Mouse (Mus musculus): ENCODE measurements around the gene Spire2. TPM values are rescaled to one million over a fixed set of nuclear protein-coding genes. Genes with fewer than 3 reads are reported as not detected.
"Not testable (repeated sequence)": the region's sequence is repeated elsewhere in the genome, so short reads cannot be mapped to it uniquely, and the experiment has no call there.

Gene Spire2
- total RNA-seq, 2 experiments from 2014 or later: not detected

DNA sequence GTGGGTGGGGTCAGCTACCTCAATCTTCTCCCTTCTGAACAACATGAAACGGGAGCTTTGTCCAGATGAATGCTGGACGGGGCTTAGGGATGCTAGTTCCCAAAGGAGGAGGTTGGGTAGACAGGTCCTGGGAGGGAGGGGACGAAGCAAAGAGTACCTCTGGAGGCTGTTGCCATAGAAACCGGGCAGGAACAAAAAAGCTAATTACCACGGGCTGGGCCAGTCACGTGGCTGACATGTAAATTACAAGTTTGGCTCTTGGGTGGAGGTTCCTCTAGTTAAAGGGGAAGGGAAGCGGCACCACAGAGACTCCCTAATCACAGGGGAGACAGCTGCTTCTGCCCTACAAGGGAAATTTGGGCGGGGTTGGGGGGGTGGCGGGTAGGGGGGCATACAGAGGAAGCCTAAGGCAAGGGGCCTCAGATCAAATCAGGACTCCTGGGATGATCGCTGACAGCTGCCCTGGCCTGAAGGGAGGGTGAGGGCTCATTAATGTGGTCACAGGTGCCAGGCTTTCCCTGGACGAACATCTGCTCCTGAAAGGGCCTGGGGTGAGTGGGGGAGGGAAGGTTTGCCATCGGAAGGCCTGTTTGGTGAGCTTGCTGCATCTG is 80.2 kb downstream of the Spire2 start:
- no peak for ATAC-seq (replicated peaks; ENCODE audit: low FRiP score, poor library complexity, severe bottlenecking)

DNA sequence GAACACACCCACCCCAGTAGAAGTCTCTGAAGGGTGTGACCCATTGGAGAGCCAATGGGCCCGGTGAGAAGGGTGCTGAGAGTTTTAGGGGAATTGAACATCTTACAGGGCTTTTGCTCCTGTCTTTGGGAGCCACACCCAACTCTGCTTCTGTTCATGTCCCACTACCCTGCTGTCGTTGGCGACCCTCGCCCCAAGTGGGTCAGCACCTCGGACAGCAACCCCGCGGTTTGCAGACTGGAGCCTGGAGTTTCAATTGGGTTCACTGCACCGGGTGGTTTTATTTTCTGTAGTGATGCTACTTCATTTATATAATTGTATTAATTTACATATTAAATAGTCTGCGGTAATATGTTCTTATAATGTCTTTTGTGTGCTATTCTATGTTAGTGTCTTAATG is 81.7 kb downstream of the Spire2 start:
- ATAC-seq (replicated peaks; ENCODE audit: low FRiP score, poor library complexity, severe bottlenecking): no peak

DNA sequence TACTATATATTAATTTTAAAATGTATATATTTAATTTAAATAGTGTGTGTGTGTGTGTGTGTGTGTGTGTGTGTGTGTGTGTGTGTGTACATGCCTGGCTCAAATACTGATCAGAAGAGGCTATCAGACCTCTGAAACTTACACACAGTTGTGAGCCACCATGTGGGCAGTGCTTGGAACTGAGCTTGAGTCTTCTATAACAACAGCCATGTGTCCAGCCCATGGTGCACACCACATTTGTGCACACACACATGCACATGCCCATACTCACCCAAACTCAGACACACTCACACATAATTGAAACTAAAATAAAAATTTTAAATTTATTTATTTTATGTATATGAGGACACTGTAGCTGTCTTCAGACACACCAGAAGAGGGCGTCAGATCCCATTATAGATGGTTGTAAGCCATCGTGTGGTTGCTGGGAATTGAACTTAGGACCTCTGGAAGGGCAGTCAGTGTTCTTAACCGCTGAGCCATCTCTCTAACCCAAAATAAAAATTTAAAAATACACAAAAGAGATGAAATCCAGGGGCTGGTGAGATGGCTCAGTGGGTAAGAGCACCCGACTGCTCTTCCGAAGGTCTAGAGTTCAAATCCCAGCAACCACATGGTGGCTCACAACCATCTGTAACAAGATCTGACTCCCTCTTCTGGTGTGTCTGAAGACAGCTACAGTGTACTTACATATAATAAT is 82.6 kb downstream of the Spire2 start:
- ATAC-seq (replicated peaks; ENCODE audit: low FRiP score, poor library complexity, severe bottlenecking): not testable (repeated sequence)

DNA sequence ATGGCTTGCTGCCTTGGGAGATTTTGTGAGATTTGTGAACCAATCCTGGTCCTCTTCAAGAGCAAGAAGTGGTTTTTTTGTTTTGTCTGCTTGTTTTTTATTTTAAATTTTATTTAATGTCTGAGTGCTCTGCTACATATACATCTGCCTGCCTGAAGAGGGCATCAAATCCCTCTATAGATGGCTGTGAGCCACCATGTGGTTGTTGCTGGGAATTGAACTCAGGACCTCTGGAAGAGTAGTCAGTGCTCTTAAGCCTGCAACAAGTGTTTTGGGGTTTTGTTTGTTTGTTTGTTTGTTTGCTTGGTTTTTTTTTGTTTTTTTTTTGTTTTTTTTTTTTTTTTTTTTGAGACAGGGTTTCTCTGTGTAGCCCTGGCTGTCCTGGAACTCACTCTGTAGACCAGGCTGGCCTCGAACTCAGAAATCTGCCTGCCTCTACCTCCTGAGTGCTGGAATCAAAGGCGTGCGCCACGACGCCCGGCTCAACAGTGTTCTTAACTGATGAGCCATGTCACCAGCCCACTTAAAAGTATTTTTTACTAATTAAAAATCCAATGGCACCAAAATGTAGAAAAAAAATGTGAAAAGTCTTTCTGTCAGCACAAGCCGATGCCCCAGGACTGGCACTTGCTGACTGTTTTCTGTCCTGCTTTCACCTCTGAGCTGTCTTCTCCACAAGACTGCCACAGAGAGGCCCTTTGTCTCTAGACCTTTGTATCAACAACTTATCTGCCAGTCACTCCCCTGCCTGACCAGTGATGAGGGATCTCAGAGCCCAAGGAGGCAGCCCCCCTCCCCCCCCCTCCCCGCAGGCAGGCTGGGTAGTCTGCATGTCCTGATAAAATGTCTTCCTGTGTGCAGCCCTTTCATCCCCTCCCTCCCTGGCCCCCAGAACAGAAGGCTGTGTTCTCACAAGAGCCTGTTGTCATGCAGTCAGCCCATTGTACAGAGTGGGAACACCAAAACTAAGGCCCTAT is 83.7 kb downstream of the Spire2 start:
- no peak for ATAC-seq (replicated peaks; ENCODE audit: low FRiP score, poor library complexity, severe bottlenecking)

DNA sequence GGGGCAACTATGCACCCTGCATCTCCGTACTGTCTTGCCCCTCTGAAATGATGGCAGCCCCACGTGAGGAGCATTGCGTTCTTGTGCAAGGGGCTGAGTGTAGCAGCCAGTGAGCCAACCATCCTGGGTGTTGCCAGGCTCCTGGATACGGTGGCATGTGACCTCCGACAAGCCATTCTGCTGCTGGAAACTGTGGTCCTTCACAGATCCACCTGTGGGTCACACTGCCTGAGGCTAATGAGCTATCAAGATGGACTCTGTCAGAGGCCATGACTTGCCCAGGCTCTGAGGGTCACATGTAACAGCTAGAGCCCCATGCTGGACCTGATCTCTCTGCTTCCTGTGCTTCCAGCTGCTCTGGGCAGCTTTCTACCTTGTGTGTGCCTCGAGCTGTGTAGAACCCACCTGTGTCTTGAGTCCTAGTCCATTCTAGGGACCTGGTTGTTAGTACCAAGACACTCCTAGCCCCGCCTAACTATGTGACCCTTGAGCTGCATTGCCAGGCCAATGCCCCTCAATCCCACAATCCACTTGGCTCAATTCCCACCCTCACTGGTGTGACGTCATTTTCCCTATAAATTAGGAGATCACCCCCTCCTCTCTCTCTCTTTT is 84.5 kb downstream of the Spire2 start:
- 0 out of 2 replicates have a peak, but pooled peaks have one; percentile 22 for ATAC-seq (replicated peaks; ENCODE audit: low FRiP score, poor library complexity, severe bottlenecking)

Other genes starting within 250 kb of the Spire2 start
- 320 and 376 TPM in 2 replicates for gene Rpl13, start 230.4 kb upstream of the Spire2 start, total RNA-seq (2015; ENCODE audit: low replicate concordance)
- gene Rpl13, start 230.4 kb upstream of the Spire2 start, total RNA-seq (2017; ENCODE audit: low replicate concordance): 611 and 691 TPM in 2 replicates
- gene Cpne7, start 215.3 kb upstream of the Spire2 start, total RNA-seq (2015; ENCODE audit: low replicate concordance): not detected in 2 replicates
- not detected in 2 replicates for gene Cpne7, start 215.3 kb upstream of the Spire2 start, total RNA-seq (2017; ENCODE audit: low replicate concordance)
- not detected in 2 replicates for gene Sult5a1, start 174.4 kb upstream of the Spire2 start, total RNA-seq (2015; ENCODE audit: low replicate concordance)
- gene Sult5a1, start 174.4 kb upstream of the Spire2 start, total RNA-seq (2017; ENCODE audit: low replicate concordance): not detected in 2 replicates
- 0.84 and 2.2 TPM in 2 replicates for gene Dpep1, start 146.5 kb upstream of the Spire2 start, total RNA-seq (2015; ENCODE audit: low replicate concordance)
- gene Dpep1, start 146.5 kb upstream of the Spire2 start, total RNA-seq (2017; ENCODE audit: low replicate concordance): 0.39 TPM in 1 of 2 replicates, not detected in the other
- gene Chmp1a, start 120.0 kb upstream of the Spire2 start, total RNA-seq (2015; ENCODE audit: low replicate concordance): 20.1 and 49.0 TPM in 2 replicates
- gene Chmp1a, start 120.0 kb upstream of the Spire2 start, total RNA-seq (2017; ENCODE audit: low replicate concordance): 19.7 and 25.7 TPM in 2 replicates
- not detected in 2 replicates for gene Spata33, start 119.9 kb upstream of the Spire2 start, total RNA-seq (2015; ENCODE audit: low replicate concordance)
- 0.26 and 2.3 TPM in 2 replicates for gene Spata33, start 119.9 kb upstream of the Spire2 start, total RNA-seq (2017; ENCODE audit: low replicate concordance)
- 3.2 and 9.2 TPM in 2 replicates for gene Cdk10, start 107.9 kb upstream of the Spire2 start, total RNA-seq (2015; ENCODE audit: low replicate concordance)
- gene Cdk10, start 107.9 kb upstream of the Spire2 start, total RNA-seq (2017; ENCODE audit: low replicate concordance): 5.3 and 9.1 TPM in 2 replicates
- gene Spata2l, start 96.5 kb upstream of the Spire2 start, total RNA-seq (2015; ENCODE audit: low replicate concordance): 0.42 and 0.72 TPM in 2 replicates
- 1.7 TPM in 1 of 2 replicates, not detected in the other for gene Spata2l, start 96.5 kb upstream of the Spire2 start, total RNA-seq (2017; ENCODE audit: low replicate concordance)
- gene Zfp276, start 78.5 kb upstream of the Spire2 start, total RNA-seq (2015; ENCODE audit: low replicate concordance): 3.6 and 13.8 TPM in 2 replicates
- gene Zfp276, start 78.5 kb upstream of the Spire2 start, total RNA-seq (2017; ENCODE audit: low replicate concordance): 5.6 and 8.0 TPM in 2 replicates
- 4.7 and 11.3 TPM in 2 replicates for gene Vps9d1, start 78.4 kb upstream of the Spire2 start, total RNA-seq (2015; ENCODE audit: low replicate concordance)
- gene Vps9d1, start 78.4 kb upstream of the Spire2 start, total RNA-seq (2017; ENCODE audit: low replicate concordance): 9.2 and 16.8 TPM in 2 replicates
- 47.9 and 75.0 TPM in 2 replicates for gene Fanca, start 14.1 kb upstream of the Spire2 start, total RNA-seq (2015; ENCODE audit: low replicate concordance)
- 31.5 and 34.1 TPM in 2 replicates for gene Fanca, start 14.1 kb upstream of the Spire2 start, total RNA-seq (2017; ENCODE audit: low replicate concordance)
- 36.4 and 48.6 TPM in 2 replicates for gene Tcf25, start 41.0 kb downstream of the Spire2 start, total RNA-seq (2015; ENCODE audit: low replicate concordance)
- gene Tcf25, start 41.0 kb downstream of the Spire2 start, total RNA-seq (2017; ENCODE audit: low replicate concordance): 27.2 and 70.3 TPM in 2 replicates
- gene Mc1r, start 74.4 kb downstream of the Spire2 start, total RNA-seq (2015; ENCODE audit: low replicate concordance): not detected in 2 replicates
- not detected in 2 replicates for gene Mc1r, start 74.4 kb downstream of the Spire2 start, total RNA-seq (2017; ENCODE audit: low replicate concordance)
- gene Tubb3, start 78.7 kb downstream of the Spire2 start, total RNA-seq (2015; ENCODE audit: low replicate concordance): not detected in 2 replicates
- not detected in 2 replicates for gene Tubb3, start 78.7 kb downstream of the Spire2 start, total RNA-seq (2017; ENCODE audit: low replicate concordance)
- 8.8 and 15.1 TPM in 2 replicates for gene Def8, start 90.8 kb downstream of the Spire2 start, total RNA-seq (2015; ENCODE audit: low replicate concordance)
- 3.5 and 8.9 TPM in 2 replicates for gene Def8, start 90.8 kb downstream of the Spire2 start, total RNA-seq (2017; ENCODE audit: low replicate concordance)
- 8.6 and 13.4 TPM in 2 replicates for gene Afg3l1, start 145.2 kb downstream of the Spire2 start, total RNA-seq (2015; ENCODE audit: low replicate concordance)
- 6.5 and 9.6 TPM in 2 replicates for gene Afg3l1, start 145.2 kb downstream of the Spire2 start, total RNA-seq (2017; ENCODE audit: low replicate concordance)
- gene Dbndd1, start 182.8 kb downstream of the Spire2 start, total RNA-seq (2015; ENCODE audit: low replicate concordance): not detected in 2 replicates
- gene Dbndd1, start 182.8 kb downstream of the Spire2 start, total RNA-seq (2017; ENCODE audit: low replicate concordance): not detected in 2 replicates
- not detected in 2 replicates for gene Gas8, start 186.1 kb downstream of the Spire2 start, total RNA-seq (2015; ENCODE audit: low replicate concordance)
- 0.23 and 1.3 TPM in 2 replicates for gene Gas8, start 186.1 kb downstream of the Spire2 start, total RNA-seq (2017; ENCODE audit: low replicate concordance)

Data from erythroid progenitor cell, adult 5-6 weeks (primary cell).